Mouse (Mus musculus): ENCODE results near the gene Pdzrn3. TPM values are rescaled to one million over a fixed set of nuclear protein-coding genes. Genes with fewer than 3 reads are reported as not detected.

The Pdzrn3 gene
- polyA plus RNA-seq, 1 experiment, result 13.8 TPM

- Histone ChIP-seq H3ac (ENCODE audit: control insufficient read depth, insufficient read length) (no peak overlapping the region), H3K36me3 (ENCODE audit: control insufficient read depth, insufficient read depth) (no peaks in the 10 kb centered on the region), H3K4me2 (ENCODE audit: low read depth) (no peak overlapping the region), H3K27me3 (ENCODE audit: control insufficient read depth, insufficient read depth, insufficient read length) (no peaks in the 10 kb centered on the region), H3K79me2 (ENCODE audit: control insufficient read depth, insufficient read depth) (peaks cover 7% of the 10 kb centered on the region), H3K4me3 (no peak overlapping the region)
- no peak for TF ChIP-seq USF1 (IDR thresholded peaks at IDR 0.05; ENCODE audit: low read depth)
- no peak for TF ChIP-seq POLR2A (IDR thresholded peaks at IDR 0.05; ENCODE audit: insufficient read length, low read depth)
- TF ChIP-seq CEBPB (IDR thresholded peaks at IDR 0.05; ENCODE audit: insufficient read depth, poor library complexity, severe bottlenecking), result no peak
- TF ChIP-seq TCF3 (IDR thresholded peaks at IDR 0.05; ENCODE audit: insufficient read length, low read depth), result no peak
- no peak for TF ChIP-seq E2F4 (IDR thresholded peaks at IDR 0.05; ENCODE audit: insufficient read depth)
- TF ChIP-seq MYOD1 (IDR thresholded peaks at IDR 0.05; ENCODE audit: control insufficient read depth in 1 of 3, insufficient read length in 2 of 3, low read depth in 2 of 3), result no peak
- no peak for TF ChIP-seq MAX (IDR thresholded peaks at IDR 0.05; ENCODE audit: low read depth)
- TF ChIP-seq TCF12 (IDR thresholded peaks at IDR 0.05; ENCODE audit: insufficient read depth, poor library complexity, severe bottlenecking), result no peak
- no peak for TF ChIP-seq MYOG (IDR thresholded peaks at IDR 0.05; ENCODE audit: control insufficient read depth in 1 of 3, insufficient read depth in 1 of 3, insufficient read length in 2 of 3, low read depth in 2 of 3)
- TF ChIP-seq SRF (IDR thresholded peaks at IDR 0.05; ENCODE audit: control insufficient read depth, insufficient read length, low read depth), result no peak
- no peak for TF ChIP-seq POLR2AphosphoS2 (IDR thresholded peaks at IDR 0.05; ENCODE audit: insufficient read length, low read depth)
- no peak for TF ChIP-seq REST (IDR thresholded peaks at IDR 0.05; ENCODE audit: insufficient read depth, insufficient read length)
Observed at GRCm38 (mm10) chr6:101271378-101272135, 106.1 kb downstream of the Pdzrn3 start.

GRCm38 (mm10) chr6:101270095-101270826 lies 107.4 kb downstream of the Pdzrn3 start:
- H3K79me2 ChIP-seq (ENCODE audit: control insufficient read depth, insufficient read depth), result peaks cover 18% of the 10 kb centered on the region
- TF ChIP-seq MYOG (IDR thresholded peaks at IDR 0.05; ENCODE audit: control insufficient read depth in 1 of 3, insufficient read depth in 1 of 3, insufficient read length in 2 of 3, low read depth in 2 of 3) (no peak), CEBPB (IDR thresholded peaks at IDR 0.05; ENCODE audit: insufficient read depth, poor library complexity, severe bottlenecking) (no peak), POLR2A (IDR thresholded peaks at IDR 0.05; ENCODE audit: insufficient read length, low read depth) (no peak), POLR2AphosphoS2 (IDR thresholded peaks at IDR 0.05; ENCODE audit: insufficient read length, low read depth) (no peak), MAX (IDR thresholded peaks at IDR 0.05; ENCODE audit: low read depth) (no peak), MYOD1 (IDR thresholded peaks at IDR 0.05; ENCODE audit: control insufficient read depth in 1 of 3, insufficient read length in 2 of 3, low read depth in 2 of 3) (no peak), E2F4 (IDR thresholded peaks at IDR 0.05; ENCODE audit: insufficient read depth) (no peak), TCF3 (IDR thresholded peaks at IDR 0.05; ENCODE audit: insufficient read length, low read depth) (no peak), SRF (IDR thresholded peaks at IDR 0.05; ENCODE audit: control insufficient read depth, insufficient read length, low read depth) (no peak), REST (IDR thresholded peaks at IDR 0.05; ENCODE audit: insufficient read depth, insufficient read length) (no peak), TCF12 (IDR thresholded peaks at IDR 0.05; ENCODE audit: insufficient read depth, poor library complexity, severe bottlenecking) (no peak), USF1 (IDR thresholded peaks at IDR 0.05; ENCODE audit: low read depth) (no peak)
- no peak overlapping the region for H3K4me2 ChIP-seq (ENCODE audit: low read depth)
- no peaks in the 10 kb centered on the region for H3K36me3 ChIP-seq (ENCODE audit: control insufficient read depth, insufficient read depth)
- H3ac ChIP-seq (ENCODE audit: control insufficient read depth, insufficient read length), result no peak overlapping the region
- no peaks in the 10 kb centered on the region for H3K27me3 ChIP-seq (ENCODE audit: control insufficient read depth, insufficient read depth, insufficient read length)
- H3K4me3 ChIP-seq, result no peak overlapping the region

- no peaks in the 10 kb centered on the region for H3K36me3 ChIP-seq (ENCODE audit: control insufficient read depth, insufficient read depth)
- peaks cover 20% of the 10 kb centered on the region for H3K79me2 ChIP-seq (ENCODE audit: control insufficient read depth, insufficient read depth)
- no peaks in the 10 kb centered on the region for H3K27me3 ChIP-seq (ENCODE audit: control insufficient read depth, insufficient read depth, insufficient read length)
- TF ChIP-seq E2F4 (IDR thresholded peaks at IDR 0.05; ENCODE audit: insufficient read depth) (no peak), MAX (IDR thresholded peaks at IDR 0.05; ENCODE audit: low read depth) (no peak), MYOD1 (IDR thresholded peaks at IDR 0.05; ENCODE audit: control insufficient read depth in 1 of 3, insufficient read length in 2 of 3, low read depth in 2 of 3) (no peak), SRF (IDR thresholded peaks at IDR 0.05; ENCODE audit: control insufficient read depth, insufficient read length, low read depth) (no peak), POLR2AphosphoS2 (IDR thresholded peaks at IDR 0.05; ENCODE audit: insufficient read length, low read depth) (no peak), TCF12 (IDR thresholded peaks at IDR 0.05; ENCODE audit: insufficient read depth, poor library complexity, severe bottlenecking) (no peak), USF1 (IDR thresholded peaks at IDR 0.05; ENCODE audit: low read depth) (no peak), REST (IDR thresholded peaks at IDR 0.05; ENCODE audit: insufficient read depth, insufficient read length) (no peak), CEBPB (IDR thresholded peaks at IDR 0.05; ENCODE audit: insufficient read depth, poor library complexity, severe bottlenecking) (no peak), MYOG (IDR thresholded peaks at IDR 0.05; ENCODE audit: control insufficient read depth in 1 of 3, insufficient read depth in 1 of 3, insufficient read length in 2 of 3, low read depth in 2 of 3) (no peak), POLR2A (IDR thresholded peaks at IDR 0.05; ENCODE audit: insufficient read length, low read depth) (no peak), TCF3 (IDR thresholded peaks at IDR 0.05; ENCODE audit: insufficient read length, low read depth) (no peak)
- H3K4me2 ChIP-seq (ENCODE audit: low read depth), result no peak overlapping the region
- no peak overlapping the region for H3ac ChIP-seq (ENCODE audit: control insufficient read depth, insufficient read length)
- H3K4me3 ChIP-seq, result no peak overlapping the region
Observed at GRCm38 (mm10) chr6:101269335-101270094, 108.2 kb downstream of the Pdzrn3 start.

GRCm38 (mm10) chr6:101268266-101268665 lies 109.4 kb downstream of the Pdzrn3 start:
- TF ChIP-seq MYOG (IDR thresholded peaks at IDR 0.05; ENCODE audit: control insufficient read depth in 1 of 3, insufficient read depth in 1 of 3, insufficient read length in 2 of 3, low read depth in 2 of 3) (no peak), POLR2AphosphoS2 (IDR thresholded peaks at IDR 0.05; ENCODE audit: insufficient read length, low read depth) (no peak), TCF3 (IDR thresholded peaks at IDR 0.05; ENCODE audit: insufficient read length, low read depth) (no peak), MAX (IDR thresholded peaks at IDR 0.05; ENCODE audit: low read depth) (no peak), REST (IDR thresholded peaks at IDR 0.05; ENCODE audit: insufficient read depth, insufficient read length) (no peak), SRF (IDR thresholded peaks at IDR 0.05; ENCODE audit: control insufficient read depth, insufficient read length, low read depth) (no peak), POLR2A (IDR thresholded peaks at IDR 0.05; ENCODE audit: insufficient read length, low read depth) (no peak), E2F4 (IDR thresholded peaks at IDR 0.05; ENCODE audit: insufficient read depth) (no peak), USF1 (IDR thresholded peaks at IDR 0.05; ENCODE audit: low read depth) (no peak), TCF12 (IDR thresholded peaks at IDR 0.05; ENCODE audit: insufficient read depth, poor library complexity, severe bottlenecking) (no peak), CEBPB (IDR thresholded peaks at IDR 0.05; ENCODE audit: insufficient read depth, poor library complexity, severe bottlenecking) (no peak), MYOD1 (IDR thresholded peaks at IDR 0.05; ENCODE audit: control insufficient read depth in 1 of 3, insufficient read length in 2 of 3, low read depth in 2 of 3) (no peak)
- H3K4me2 ChIP-seq (ENCODE audit: low read depth), result no peak overlapping the region
- no peak overlapping the region for H3K4me3 ChIP-seq
- no peak overlapping the region for H3ac ChIP-seq (ENCODE audit: control insufficient read depth, insufficient read length)
- no peaks in the 10 kb centered on the region for H3K27me3 ChIP-seq (ENCODE audit: control insufficient read depth, insufficient read depth, insufficient read length)
- no peaks in the 10 kb centered on the region for H3K36me3 ChIP-seq (ENCODE audit: control insufficient read depth, insufficient read depth)
- H3K79me2 ChIP-seq (ENCODE audit: control insufficient read depth, insufficient read depth), result peaks cover 20% of the 10 kb centered on the region
